Mouse (Mus musculus): ENCODE results near the gene Rrm1.
"Not testable (repeated sequence)": the region's sequence is repeated elsewhere in the genome, so short reads cannot be mapped to it uniquely, and the experiment has no call there.

Rrm1 gene

DNA sequence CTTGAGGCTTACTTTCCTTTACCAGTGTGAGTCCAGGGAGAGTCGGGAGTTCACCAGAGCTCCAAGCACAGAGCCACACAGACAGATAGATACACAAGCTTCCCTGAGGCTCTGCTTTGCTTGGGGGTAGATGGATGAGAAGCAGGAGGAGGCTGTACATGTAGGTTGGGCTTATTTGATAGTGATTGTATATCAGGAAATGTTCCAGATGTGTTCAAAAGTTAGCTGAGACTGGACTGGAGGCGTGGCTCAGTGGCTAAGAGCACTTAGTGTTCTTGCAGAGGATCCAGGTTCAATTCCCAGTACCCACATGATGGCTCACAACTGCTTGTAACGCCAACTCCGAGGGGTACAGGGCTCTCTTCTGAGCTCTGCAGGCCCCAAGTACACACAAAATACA is 36.9 kb downstream of the Rrm1 start:
- DNase-seq (ENCODE audit: low spot score) = no peak

DNA sequence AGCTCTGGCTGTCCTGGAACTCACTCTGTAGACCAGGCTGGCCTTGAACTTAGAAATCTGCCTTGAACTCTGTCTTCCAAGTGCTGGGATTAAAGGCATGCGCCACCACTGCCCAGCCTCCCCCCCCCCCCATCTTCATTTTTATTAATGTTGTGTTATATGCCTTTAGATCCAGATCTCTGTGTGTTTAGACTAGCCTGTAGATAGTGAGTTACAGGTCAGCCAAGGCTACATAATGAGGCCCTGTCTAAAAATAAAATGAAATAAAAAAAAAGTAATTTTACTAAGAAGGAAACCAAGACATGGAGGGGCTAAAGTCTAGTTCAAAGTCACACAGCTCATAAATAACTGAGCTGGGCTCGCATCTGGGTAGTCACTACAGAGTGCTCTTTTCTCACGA is 37.4 kb downstream of the Rrm1 start:
- no peak for DNase-seq (ENCODE audit: low spot score)

DNA sequence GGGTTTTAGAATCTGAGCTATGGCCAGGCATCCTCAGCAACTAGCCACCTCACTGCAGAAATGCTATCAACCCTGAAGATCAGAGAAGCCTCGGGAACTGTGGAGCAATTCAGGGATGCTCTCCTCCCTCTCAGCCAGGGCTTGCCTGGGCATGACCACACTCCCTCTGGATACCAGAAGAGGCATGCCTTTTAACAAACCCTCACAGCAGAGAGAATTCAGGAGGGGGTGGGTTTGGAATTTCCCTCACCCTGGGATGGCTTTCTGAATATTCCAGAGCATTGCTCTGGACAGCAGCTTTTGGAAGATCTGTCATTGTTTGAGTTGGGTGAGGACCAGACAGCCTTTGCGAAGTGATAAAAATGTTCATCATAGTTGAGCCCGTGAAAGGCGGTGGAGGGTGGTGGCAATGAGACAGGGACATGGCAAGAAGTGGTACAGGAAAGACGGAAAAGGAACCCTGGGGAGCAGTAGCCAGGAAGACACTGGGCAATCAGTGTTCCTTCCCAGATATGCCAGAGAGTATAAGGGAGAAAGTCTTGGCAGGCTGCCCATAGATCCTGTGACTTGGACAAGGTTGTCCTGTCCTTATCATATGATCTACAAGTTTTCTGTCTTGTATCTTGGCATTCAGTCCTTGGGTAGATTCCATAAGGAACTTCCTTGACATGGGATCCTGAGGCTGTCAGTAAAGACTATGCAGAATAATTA is 38.0 kb downstream of the Rrm1 start:
- DNase-seq (ENCODE audit: low spot score) = peak; percentile 57

DNA sequence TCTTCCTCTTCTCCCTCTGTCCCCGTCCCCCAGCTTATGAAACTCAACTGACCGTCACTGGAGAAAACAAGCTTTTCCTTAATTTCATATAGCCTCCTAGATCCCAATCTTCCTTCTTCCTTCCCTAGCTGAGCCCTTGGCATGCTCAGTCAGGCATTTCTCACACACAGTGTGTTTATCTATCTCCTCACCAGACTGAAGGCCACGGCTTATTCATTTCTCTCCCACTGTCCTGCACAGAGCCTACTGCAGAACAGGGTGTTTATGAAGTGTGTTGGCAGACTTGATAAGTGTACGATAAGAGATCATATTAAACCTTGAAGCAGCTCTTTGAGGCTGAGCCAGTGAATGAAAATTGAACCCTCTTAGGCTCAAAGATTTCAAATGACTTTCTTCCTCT is 39.3 kb downstream of the Rrm1 start:
- DNase-seq (ENCODE audit: low spot score) = peak; percentile 74

DNA sequence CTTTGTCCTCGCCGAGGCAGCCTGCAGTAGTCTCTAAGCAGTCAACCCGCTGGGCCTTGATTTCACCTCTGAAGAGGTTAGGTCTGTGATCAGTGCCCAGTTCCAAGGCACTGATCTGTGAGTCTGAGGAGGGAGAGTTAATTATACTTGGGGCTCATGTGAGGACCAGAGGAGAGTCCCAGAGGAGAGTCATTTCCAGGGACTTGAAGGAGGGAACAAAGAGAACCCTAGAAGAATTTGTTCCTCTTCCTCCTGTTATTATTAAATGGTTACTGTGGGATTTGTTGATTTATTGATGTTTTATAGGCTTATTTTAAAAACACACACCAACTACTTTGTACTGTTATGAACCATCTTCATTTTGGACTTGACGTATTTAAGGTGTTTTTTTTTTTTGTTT is 40.1 kb downstream of the Rrm1 start, which contains the start of gene Olfr543:
Olfr543 (minus strand) TSS at position 101 of the 400 bp plus-strand sequence.
- no peak for DNase-seq (ENCODE audit: low spot score)

DNA sequence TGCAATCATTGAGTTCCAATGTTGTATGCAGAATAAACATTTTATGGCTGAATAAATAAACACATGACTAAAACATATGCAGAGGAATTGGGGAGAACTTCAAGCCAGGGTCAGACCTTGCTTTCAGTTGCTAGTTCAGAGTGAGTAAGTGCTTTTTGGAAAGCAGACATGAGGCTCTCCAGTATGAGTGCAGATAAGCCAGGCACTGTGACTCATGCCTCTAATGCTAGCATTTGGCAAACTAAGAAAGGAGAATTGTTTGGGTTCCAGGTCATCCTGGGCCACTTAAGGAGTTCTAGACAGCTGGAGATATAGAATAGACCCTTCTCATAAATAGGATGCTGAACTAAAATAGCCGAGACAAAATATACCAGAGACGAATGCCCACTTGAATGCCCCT is 42.2 kb downstream of the Rrm1 start:
- no peak for DNase-seq (ENCODE audit: low spot score)

DNA sequence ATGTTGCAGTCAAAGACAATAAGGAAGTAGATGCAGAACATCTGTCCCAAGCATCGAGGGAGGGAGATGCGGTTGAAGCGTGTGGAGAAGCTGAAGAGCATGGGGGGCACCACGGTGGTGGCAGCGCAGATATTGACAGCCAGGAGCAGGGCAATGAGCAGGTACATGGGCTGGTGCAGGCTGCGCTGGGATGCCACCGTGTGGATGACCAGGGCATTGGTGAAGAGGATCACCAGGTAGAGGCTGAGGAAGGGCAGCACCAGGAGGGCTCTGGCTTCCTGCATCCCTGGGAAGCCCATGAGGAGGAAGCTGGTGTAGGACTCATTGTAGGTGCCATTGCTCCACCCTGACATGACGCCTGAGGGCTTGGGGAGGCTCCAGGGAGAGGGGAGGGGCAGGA is 43.3 kb downstream of the Rrm1 start:
- DNase-seq (ENCODE audit: low spot score) = not testable (repeated sequence)

DNA sequence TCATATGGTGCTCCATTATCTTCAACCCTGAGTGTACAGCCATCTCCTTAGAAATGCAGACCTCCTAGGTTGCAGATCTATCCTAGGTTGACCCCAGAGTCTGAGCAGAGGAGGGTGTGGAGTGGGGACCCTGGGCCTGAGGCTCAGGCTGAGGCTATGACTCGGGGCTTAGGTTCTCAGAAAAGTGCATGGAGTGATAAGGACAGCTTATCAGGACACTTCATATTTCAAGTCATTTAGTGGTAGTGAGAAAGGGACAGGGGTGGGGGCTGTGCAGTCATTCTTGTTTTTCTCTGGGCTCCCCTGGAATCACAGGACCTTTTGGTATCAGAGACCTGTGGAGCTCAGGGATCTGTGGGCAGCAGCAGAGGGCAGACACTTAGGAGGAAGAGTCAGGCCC is 44.6 kb downstream of the Rrm1 start:
- DNase-seq (ENCODE audit: low spot score) = no peak

DNA sequence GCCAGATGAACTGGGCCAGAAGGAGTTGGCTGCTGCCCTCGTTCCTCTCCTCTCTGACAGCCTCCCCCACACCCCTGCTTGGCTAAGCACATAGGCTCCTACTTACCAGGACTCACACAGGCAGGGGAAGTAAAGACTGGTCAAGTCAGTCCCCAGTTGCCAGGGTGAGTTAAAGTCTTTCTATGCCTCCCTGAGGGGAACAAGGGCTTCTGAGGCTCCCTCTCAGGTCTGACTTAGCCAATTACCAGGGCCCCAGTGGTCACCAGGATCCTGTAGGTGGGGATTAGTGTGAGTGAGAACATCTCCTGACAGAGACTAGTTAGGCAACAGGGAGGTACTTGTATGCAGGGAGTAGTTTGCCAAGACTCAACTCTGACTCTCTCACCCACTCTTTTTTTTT is 46.7 kb downstream of the Rrm1 start, which contains the start of gene Olfr544:
Olfr544 (minus strand) TSS at position 153 of the 400 bp plus-strand sequence.
- DNase-seq (ENCODE audit: low spot score) = no peak

DNA sequence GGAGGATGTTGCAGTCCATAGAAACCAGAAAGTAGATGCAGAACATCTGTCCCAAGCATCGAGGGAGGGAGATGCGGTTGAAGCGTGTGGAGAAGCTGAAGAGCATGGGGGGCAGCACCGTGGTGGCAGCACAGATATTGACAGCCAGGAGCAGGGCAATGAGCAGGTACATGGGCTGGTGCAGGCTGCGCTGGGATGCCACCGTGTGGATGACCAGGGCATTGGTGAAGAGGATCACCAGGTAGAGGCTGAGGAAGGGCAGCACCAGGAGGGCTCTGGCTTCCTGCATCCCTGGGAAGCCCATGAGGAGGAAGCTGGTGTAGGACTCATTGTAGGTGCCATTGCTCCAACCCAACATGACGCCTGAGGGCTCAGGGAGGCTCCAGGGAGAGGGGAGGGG is 52.9 kb downstream of the Rrm1 start:
- not testable (repeated sequence) for DNase-seq (ENCODE audit: low spot score)

DNA sequence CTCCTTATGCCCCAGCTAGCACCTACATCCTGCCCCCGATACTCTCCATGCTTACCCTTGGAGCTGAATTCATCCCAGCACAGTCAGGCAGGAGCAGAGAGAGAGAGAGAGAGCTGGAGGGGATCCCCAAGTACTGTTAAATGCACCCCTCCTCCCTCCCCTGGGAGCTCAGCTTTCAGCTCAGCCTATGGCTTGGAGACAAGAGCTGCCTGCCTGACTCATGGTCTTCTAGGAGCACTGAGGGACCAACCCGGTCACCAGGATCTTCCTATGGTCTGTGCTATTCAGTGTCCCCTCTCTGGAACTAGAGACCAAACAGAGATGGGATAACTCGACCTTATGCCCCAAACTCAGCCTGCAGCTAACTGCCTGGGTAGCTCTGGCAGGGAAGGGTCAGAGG is 58.0 kb downstream of the Rrm1 start, which contains the start of gene Olfr545:
Olfr545 (minus strand) TSS at position 101 of the 400 bp plus-strand sequence.
- DNase-seq (ENCODE audit: low spot score) = no peak

DNA sequence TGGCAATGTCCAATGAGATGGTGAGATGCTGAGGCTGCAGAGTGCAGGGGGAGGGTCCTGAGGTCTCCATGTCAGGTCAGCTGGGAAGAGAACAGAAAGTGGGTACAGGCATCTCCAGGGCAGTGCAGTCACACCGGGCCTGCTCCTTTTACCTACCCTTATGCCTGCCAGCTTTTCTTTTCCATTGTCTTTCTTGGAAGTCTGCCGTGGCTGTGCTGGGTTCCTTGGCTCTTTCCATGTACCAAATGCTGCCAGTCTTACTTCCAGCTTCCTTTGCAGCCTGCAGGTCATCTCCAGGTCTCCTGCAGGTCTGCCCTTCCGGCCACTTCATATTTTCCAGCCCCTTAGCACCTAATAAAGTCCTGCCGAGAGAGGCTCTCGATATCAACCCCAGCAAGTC is 60.5 kb downstream of the Rrm1 start:
- no peak for DNase-seq (ENCODE audit: low spot score)

DNA sequence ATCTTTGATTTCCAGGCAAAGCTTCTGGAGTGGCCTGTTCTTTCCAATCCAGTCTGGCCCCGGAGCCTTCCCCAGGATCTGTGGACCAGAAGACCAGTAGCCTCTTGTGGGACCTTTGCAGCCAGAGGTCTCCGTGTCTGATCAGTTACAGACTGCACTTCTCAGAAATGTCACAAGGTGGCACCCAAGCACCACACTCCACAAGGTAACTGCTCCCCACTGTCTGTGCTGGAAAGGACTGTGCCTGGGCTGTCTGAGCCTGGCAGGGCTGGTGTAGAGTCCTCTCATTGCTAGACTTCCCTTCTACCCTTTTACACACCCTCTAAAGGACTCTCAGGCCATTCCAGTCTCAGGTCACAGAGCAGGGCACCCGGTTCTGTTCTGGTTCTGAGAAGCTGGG is 65.4 kb downstream of the Rrm1 start:
- peak; percentile 23 for DNase-seq (ENCODE audit: low spot score)

DNA sequence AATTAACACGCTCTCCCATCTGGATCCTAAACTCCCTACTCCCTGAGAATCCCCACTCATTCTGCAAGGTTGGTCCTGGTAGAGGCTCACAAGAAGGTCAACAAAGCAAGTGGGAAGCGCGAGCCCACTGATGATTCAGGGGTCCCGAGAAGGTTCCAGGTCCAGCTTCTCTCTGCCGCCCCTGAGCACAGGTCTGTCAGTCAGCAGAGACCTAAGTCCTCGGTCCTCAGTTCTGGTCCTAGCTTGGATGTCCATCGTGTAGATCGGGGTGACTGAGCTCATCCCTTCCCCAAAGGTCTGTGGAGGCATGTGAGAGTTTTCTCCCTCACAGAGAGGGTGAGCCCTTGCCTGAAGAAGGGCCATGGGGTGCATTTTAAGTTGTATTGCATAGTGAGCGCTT is 66.6 kb downstream of the Rrm1 start:
- no peak for DNase-seq (ENCODE audit: low spot score)

DNA sequence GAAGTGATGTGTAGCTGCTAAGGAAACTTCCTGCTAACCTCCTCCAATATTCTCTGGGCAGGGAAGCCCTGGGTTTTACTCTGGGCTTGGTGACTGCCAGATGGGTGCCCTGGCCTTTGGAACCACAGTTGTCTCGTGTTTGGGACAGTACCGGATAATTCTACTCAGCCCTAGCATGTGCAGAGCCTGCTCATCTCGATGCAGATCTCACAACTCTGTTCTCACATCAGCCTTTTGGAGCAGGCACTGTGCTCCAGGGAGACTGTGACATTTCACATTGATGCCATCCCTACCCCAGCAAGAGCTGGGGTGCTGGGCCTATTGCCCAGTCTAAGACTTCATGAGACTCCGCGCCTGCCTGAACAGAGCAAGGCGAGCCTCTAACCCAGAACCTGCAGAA is 67.2 kb downstream of the Rrm1 start:
- DNase-seq (ENCODE audit: low spot score) = no peak

DNA sequence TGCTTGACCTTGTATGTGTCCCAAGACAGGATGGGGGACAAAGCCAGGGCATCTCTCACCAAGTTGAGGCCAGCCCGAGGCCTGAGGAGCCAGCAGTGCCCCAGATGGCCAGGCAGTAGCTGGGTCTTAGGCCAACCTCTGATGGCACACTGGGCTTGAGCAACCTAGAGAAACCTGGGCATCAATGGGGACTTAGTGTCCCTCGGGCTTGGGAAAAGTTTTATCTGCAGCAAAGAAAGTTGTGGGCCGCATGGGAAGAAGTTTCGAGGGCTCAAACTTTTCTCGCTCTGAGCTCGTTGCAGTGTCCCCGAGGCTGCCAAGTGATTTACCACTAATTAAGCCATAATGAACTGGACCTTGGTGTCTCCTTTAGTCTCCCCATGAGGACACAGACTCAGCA is 68.2 kb downstream of the Rrm1 start:
- DNase-seq (ENCODE audit: low spot score) = no peak

DNA sequence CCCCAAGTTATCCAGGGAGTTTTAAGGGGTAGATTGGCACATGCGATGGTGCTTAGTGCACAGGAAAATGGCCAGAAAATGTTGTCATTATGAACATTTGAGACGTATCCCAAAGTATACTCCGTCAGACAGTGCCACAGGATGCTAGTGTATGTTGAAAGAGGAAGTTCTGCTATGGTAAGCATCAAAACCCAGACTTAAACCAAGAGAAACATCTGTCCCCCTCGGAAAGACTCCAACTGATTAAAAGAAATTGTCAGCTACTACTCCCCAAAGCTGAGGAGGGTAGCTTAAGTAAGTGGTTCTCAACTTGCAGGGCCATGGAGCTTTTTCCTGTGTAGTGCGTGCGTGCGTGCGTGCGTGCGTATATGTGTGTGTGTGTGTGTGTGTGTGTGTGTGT is 70.4 kb downstream of the Rrm1 start:
- no peak for DNase-seq (ENCODE audit: low spot score)

DNA sequence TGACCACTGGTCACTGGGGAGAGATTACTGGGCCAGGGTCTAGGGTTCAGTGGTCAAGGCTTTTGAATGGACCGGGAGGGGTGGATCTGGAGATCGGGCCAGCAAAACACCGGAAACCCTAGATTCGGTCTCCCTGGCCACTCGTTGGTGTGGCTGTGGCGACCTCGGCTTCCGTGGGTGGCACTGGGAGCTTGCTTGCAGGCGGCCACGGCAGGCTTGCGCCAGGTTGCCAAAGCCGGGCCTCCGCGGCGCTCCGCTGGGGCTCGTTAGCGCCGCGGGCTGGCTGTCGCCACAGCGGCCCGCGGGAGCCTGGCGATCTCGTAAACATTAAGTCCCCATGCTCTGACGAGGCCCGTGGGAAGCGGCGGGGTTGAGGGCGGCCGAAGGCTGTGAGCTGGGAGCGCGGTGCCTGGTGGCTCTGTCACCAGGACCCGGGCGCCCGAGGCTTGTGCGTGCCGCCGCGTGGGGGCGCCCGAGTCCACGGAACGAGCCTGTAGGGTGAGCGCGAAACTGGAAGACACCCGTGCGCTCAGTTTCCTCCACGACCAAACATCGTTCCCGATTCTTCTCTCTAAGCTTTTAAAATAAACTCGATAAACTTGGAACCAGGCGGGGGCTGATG is 71.4 kb downstream of the Rrm1 start:
- peak; percentile 74 for DNase-seq (ENCODE audit: low spot score)

DNA sequence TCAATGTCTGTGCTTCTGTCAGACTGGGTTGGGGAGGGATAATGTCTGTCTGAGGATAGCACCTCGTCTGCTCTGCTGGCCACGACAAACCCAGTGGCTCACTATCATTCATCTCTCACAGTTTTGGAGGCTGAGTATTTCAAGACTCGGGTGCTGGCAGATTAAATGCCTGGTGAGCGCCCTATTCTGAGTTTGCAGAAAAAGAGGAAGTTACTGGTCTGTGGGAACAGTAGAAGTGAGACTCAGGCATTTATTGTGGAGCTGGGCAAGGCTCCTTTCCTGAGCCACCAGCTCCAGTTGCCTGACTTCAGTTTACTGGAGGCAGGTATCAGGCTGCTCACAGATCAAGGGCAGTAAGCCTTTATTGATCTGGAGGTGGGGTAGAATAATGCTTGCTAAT is 72.6 kb downstream of the Rrm1 start:
- no peak for DNase-seq (ENCODE audit: low spot score)

DNA sequence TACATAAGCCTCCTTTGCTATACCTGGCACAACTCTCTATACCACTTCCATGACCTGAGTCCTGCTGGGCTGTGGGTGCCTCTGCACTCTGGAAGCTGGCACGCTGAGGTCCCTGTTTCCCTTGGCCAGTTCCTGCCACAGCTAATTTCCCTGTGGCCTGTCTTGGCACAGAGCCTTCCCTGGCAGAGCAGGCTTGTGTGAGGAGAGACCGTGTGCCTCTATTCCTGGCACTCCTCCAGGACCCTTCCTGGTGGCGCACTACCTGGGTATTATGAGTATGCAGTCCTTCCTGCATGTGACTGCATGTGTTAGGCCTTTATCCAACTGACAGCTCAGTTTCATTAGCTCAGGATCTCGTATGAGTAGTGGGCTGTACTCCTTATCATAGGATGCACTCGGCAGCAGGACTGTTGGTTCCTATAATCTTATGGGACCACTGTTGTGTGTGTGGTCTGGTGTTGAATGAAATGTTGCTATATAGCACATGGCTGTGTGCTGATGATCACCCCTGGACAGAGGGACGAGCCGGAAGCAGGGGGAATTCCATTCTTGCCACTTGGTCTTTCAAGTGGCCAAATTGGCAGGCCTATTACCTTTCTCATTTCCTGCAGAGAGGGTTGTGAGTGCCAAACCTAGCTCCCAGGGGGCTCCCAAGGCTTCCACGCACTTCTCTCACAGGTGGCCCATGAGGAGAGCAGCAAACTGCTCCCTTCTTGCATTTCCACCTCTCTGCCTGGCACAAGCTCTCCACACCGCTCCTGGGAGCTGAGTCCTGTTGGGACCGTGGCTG is 75.0 kb downstream of the Rrm1 start:
- DNase-seq (ENCODE audit: low spot score) = no peak

DNA sequence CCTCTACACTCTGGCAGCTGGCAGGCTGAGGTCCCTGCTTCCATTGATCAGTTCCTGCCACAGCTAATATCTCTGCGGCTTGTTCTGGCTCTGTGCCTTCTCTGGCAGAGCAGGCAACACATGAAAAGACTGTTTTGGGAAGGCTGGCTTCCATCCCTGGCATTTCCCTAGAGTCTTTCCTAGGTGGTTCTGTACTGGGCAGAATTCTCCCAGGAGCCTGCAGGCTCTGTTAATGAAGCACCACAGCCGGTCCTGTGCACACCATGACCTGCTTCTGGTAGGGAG is 75.5 kb downstream of the Rrm1 start:
- no peak for DNase-seq (ENCODE audit: low spot score)
